Mouse (Mus musculus): ENCODE data around the gene Crcp.
"Not testable (repeated sequence)": the region's sequence is repeated elsewhere in the genome, so short reads cannot be mapped to it uniquely, and the experiment has no call there.

Crcp gene

DNA sequence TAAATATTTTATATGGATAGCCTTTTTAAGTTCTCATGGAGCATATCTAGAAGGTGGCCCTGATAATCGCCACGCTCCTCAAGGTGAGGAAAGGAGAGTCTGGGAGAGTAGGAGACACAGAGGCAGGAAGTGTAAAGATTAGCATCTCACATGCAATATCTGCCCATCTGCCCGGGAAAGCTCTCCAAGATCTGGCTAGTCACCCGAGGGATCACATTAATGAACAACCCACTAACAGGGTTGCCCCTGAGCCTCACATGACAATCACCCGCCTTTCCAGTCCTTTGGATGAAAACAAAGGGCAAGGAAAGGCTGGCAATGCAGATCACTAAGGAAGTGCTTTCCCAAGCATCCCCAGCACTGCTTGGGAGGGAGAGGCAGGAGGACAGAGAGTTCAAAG, 2.0 kb upstream of the Crcp start:
- DNase-seq: no peak

GRCm38 (mm10) chr5:130027696-130028095, 1.4 kb upstream of the Crcp start:
- DNase-seq: no peak

- no peak for DNase-seq
These were observed 2.6 kb downstream of the Crcp start for GRCm38 (mm10) chr5:130031410-130032390.

- DNase-seq: no peak
These were observed 4.8 kb downstream of the Crcp start for GRCm38 (mm10) chr5:130033869-130034268.

- DNase-seq: not testable (repeated sequence)
These were observed 7.2 kb downstream of the Crcp start for GRCm38 (mm10) chr5:130036300-130036699.

DNA sequence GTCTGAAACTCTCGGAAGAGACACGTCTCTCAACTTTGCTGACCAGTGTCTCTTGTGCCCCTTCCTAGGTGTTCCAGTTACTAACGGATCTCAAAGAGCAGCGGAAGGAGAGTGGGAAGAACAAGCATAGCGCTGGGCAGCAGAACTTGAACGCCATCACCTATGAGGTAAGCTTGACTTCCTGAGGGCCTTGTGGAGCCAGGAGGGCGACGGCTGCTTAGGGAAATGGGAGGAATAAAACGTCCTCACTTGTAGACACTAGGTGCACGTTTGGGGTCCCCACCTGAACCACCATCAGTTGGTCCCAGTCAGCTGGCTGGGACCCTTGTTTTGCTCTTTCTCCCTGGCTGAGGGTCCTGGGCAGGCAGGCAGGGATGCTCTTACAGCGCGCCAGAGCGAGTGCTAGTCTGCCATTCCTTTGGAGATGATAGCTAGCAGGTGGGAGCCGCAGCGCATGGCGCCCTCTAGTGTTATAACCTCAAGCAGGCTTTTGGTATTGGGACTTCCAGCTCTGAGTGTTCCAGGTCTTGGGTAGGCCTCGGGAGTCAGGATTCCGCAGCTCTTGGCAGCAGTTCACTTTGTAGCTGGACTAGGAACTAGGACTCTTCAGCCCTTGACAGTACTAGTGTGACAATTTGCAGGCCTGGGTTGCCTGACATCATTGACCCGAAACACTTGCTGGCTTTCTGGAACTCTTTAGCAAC, 8.8 kb downstream of the Crcp start:
- peak; percentile 78 for DNase-seq

GRCm38 (mm10) chr5:130040797-130041196, 11.7 kb downstream of the Crcp start:
- DNase-seq: no peak

DNA sequence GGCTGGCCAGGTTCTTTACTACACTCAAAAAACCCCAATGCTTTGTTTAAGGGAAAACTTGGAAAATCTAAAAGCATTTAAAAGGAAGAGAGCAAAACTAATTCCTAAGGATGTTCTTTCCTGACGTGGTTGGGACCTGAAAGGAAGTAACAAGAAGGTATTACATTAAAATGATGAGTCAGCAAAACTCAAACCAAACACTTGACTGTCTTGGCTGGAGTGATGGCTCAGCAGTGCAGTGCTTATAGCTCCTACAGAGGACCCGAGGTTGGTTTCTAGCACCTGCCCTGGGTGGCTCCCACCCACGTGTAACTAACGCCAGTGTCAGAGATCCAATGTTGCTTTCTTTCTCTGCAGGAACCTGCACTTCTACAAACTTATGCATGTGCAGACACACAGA, 12.2 kb downstream of the Crcp start:
- no peak for DNase-seq

DNA sequence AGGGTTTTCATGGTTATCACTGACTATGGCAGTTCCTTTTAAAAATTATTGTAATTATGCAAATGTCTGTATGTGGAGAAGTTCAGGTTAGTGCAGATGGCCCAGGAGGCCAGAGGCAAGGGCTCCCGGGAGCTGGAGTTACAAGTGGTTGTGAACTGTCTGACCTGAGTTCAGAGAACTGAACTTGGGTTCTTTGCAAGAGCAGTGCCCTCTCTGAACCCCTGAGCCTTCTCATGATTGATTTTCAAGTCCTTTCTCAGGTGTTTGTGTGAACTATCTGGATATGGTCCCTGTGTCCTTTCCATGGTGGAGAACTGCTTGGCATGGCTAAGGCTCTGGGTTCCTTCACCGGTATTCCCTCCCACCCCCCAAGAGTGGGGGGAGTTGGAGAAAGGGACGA, 14.7 kb downstream of the Crcp start:
- no peak for DNase-seq

GRCm38 (mm10) chr5:130044201-130044695, 15.2 kb downstream of the Crcp start:
- peak; percentile 38 for DNase-seq

GRCm38 (mm10) chr5:130046100-130046499, 17.0 kb downstream of the Crcp start:
- no peak for DNase-seq

- no peak for DNase-seq
These were observed 17.5 kb downstream of the Crcp start for GRCm38 (mm10) chr5:130046589-130046988.

DNA sequence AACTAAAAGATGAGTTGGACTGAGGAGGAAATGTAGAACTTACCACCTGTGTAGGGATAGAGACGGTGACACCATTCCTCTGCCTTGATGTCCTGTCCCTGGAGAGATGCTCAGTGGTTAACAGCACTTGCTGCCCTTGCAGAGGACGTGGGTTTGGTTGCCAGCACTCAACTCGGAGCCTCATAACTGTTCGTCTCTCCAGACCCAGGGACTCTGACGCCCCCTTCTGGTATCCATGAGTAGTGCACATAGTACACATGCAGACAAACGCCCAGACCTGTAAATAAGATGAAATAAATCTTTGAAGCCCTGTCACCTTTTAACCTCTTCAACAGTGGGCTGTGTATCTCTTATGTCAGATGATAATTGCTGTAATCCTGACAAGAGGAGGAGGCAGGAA, 17.9 kb downstream of the Crcp start:
- no peak for DNase-seq

- peak; percentile 25 for DNase-seq
These were observed 19.9 kb downstream of the Crcp start for GRCm38 (mm10) chr5:130048786-130049520.

DNA sequence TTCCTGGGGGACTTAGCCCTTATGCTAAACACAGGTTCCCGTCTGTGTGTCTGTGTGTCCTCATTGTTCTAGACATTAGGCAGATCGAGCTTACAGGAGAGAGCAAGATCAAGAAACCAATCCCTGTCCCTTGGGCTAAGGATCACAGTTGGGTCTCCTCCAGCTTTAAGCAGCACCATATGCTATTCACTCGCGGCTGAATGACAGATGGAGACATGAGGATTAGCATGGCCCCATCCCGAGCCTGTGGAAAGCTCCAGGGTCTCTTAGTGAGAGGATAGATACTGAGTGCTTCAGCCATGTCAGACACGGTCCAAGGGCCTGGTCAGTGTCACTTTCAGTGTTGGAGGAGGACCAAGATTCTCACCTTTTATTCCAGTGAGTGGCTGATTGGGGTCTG, 21.3 kb downstream of the Crcp start:
- DNase-seq: peak; percentile 87

GRCm38 (mm10) chr5:130051073-130051860, 22.2 kb downstream of the Crcp start:
- DNase-seq: no peak

GRCm38 (mm10) chr5:130052510-130052909, 23.4 kb downstream of the Crcp start:
- peak; percentile 37 for DNase-seq

GRCm38 (mm10) chr5:130052955-130053354, 23.9 kb downstream of the Crcp start:
- no peak for DNase-seq

DNA sequence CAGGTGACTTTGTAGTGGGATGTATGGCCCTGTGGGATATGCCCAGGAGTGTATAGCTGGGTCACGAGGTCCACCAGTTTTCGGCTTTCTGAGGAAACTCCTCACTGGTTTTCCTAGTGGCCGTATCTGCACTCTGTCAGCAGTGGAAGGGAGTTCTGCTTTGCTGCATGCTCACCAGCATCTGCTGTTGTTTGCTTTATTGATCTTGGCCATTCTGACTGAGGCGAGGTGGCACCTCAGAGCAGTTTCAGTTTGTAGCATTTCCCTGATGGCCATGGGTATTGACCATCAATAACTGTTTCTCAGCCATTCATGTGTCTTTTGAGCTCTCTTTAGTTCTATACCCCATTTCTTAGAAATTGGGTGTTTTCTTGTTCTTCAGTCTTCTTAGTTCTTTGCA, 26.6 kb downstream of the Crcp start:
- DNase-seq: no peak

DNA sequence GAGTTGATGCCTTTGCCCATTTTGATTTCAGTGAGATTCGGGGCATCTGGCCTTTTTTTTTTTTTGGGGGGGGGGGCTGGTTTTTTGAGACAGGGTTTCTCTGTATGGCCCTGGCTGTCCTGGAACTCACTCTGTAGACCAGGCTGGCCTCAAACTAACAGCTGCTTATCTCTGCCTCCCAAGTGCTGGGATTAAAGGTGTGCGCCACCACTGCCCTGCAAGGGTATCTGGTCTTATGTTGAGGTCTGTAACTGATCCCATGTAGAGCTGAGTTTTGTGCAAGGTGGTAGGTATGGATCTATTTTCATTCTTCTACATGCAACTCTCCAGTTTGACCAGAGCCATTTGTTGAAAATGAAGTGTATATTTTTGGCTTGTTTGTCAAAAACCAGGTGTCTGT, 27.2 kb downstream of the Crcp start:
- no peak for DNase-seq

GRCm38 (mm10) chr5:130059413-130060328, 30.6 kb downstream of the Crcp start:
- DNase-seq: no peak
